Mouse (Mus musculus) embryonic fibroblast, embryonic 13.5 days (primary cell): ENCODE results near the gene Olfr1500.

ENCODE experiments used
- CTCF ChIP-seq: IDR thresholded peaks from 2 replicates; pipeline ENCODE4 v1.5.1; 2011; ENCODE audit warnings: mild to moderate bottlenecking, control low read depth, low read length, moderate library complexity, borderline replicate concordance; ENCODE audit not compliant: insufficient read depth
- POLR2A ChIP-seq: IDR thresholded peaks from 2 replicates; pipeline ENCODE4 v1.6.1; 2011; ENCODE audit warnings: low read depth, mild to moderate bottlenecking, control low read depth, low read length, moderate library complexity

DNA sequence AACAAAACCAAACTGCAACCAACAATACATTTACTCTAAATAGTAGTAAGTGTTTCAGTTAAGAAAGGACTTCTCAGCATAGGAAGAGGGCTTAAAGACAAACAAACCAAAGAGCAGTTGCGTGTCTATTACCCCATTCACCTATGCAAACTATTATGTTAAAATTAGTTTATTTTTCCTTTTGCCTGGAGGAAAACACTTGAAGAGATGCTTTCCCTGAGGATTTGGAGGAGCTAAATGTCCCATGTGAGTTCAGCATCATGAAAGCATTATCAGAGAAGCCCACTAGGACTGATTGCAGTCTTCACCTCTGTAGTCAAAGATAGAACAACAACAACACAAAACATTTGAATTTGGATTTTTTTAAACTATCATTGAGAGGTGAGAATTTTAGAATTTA lies 52.7 kb downstream of the Olfr1500 start, which contains the start of gene Olfr1496:
- TF ChIP-seq CTCF = no peak
- TF ChIP-seq POLR2A = no peak
